Mouse (Mus musculus): ENCODE data around the gene 1700123O20Rik.

1700123O20Rik gene

GRCm38 (mm10) chr14:54686063-54686521 lies at the start of gene 1700123O20Rik:
Gene 1700123O20Rik (plus strand): TSS chr14:54686216.
- DNase-seq: peak; percentile 83

DNA sequence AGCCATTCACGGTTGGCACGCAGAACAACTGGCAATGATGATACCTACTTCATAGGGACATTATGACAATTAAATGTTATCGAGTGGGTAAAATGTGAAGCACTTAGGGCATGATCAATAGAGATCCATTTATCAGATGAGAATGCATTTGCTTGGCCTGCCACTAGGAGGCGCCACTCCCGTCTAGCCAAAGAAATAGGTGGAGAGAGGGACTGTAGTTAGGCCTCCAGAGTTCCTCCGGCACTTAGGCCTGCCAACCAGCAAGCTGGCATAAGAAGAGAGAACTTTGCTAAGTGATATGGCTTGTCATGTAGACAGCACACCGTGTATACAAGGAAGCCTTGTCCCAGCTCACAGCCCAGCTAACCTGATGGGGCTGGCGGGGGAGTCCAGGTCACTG lies 49.1 kb upstream of the 1700123O20Rik start:
- peak; percentile 83 for DNase-seq

DNA sequence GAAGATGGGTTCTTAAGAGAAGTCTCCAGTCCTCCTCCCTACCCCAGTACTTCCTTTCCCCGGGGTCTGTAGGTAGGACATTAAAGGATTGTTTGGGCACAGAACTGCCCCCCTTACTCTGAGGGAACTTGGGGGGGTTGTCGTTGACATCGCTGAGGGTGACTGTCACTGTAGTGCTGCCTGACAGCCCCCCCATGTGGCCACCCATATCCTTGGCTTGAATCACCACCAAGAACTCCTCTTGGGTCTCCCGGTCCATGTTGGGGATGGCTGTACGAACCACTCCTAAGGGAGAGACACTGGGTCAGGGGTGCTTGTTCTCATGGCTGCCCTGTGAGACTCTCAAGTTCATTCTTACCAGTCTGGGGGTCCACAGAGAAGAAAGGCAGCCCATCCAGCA lies 47.8 kb upstream of the 1700123O20Rik start:
- peak; percentile 51 for DNase-seq

DNA sequence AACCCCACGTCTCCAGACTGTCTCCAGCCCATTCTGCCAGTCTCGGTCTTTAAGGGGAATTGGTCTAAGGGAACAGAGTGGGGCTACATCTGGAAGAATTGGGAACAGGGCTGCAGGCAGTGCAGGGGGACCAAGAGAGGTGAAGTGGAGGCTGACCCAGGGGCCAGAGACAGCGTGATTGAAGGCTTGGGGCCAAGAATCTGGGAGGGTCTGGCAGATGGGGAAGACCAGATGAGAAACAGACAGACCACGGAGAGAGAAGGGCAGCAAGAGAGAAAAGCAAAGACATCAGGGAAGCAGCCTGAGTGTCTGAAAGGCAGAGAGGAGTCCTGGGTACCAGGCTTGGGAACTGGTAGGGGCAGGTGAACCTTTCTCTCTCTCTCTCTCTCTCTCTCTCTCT lies 45.9 kb upstream of the 1700123O20Rik start:
- DNase-seq: no peak

DNA sequence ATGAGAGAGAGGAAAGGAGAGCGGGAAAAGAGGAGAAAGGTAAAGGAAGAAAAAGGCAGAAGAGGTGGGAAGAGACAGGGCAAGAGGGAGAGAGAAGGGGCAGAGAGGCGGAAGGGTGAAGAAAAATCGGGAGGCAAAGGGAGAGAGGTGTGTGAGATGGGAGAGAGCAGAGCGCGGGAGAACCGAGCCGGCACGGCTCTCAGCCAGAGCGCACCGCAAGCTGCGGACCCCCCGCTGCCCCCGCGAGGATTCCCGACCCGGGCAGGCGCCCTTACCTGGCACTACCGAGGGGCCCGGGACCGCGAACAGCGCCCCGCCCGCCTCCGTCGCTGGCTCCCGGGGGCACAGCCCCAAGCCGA lies 45.1 kb upstream of the 1700123O20Rik start, which contains the start of gene Gm17606:
TSS of gene Gm17606 (plus strand) at position 7 of the 359 bp plus-strand sequence.
- DNase-seq: no peak

GRCm38 (mm10) chr14:54641305-54641969 lies 44.6 kb upstream of the 1700123O20Rik start, which contains the start of gene Cdh24:
Gene Cdh24 (minus strand): TSS chr14:54641364.
- peak; percentile 96 for DNase-seq

DNA sequence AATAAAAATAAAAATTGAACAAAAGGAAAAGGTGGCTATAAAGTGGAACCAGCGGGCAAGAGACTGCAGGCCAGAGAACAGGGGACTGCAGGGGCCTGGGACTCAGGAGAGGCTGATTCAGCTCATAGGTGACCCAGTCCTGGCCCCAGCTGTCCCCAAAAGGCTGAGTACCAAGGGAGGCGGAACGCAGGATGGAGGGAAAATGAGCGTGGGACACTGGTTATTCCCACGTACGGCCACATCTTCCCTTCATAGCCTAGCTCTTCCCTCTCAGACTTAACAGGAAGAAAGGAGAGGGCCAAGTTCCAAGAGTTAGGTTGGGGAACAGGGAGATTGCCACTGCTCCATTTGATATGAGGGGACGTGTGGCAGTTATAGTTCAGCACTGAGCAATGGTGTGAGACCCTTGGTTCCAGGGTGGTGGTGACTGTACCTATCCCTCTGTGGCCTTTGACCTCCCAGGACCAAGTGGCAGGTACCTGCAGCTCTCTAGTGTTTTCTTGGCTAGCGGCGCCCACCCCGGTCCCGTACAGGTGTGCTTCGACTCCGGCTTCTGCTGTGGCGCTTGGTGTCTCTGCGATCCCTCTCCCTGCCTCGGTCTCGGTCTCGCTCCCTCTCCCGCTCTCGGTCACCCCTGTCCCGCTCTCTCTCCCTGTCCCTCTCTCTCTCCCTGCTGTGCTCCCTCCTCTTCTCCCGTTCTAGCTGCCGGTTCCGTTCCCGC lies 43.6 kb upstream of the 1700123O20Rik start:
- DNase-seq: no peak

- no peak for DNase-seq
These were observed 43.0 kb upstream of the 1700123O20Rik start for GRCm38 (mm10) chr14:54643011-54643410.

DNA sequence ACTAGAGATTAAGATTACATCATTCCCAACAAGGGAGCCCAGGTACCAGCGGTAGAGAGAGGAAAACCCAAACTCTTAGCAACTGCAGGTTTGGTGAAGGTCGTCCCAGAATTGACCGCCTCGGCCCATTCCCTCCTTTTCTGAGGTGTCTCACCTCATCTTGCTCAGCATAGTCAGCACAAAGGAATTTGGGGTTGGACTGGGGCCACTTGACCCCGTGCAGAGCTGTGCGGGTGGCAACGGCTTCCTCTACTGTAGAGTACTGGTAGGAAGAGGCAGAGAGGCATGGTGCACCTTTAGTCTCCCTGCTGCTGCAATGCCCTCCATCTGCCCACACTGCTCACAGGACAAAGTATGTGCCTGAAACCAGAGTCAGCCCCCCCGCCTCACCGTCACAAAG lies 41.7 kb upstream of the 1700123O20Rik start:
- DNase-seq: no peak

DNA sequence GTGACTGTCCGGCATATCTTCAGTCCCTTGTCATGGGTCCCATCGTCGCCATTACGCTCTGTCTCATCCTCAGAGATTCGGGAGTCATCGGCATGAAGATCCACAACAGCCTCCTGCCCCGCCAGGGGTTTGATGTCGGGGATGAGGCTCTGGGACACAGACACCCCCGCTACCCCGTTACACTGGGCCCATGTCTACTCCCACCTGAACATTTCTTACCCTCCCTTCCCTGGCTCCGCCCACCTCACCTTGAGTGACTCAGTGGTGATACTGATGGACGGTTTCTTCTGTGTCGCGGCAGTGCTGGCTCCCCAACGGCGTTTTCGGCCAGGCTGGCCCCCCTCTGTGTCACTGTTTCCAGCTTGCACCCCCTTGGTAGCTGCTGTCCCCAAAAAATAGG lies 39.6 kb upstream of the 1700123O20Rik start:
- DNase-seq: no peak

GRCm38 (mm10) chr14:54646898-54647636 lies 38.9 kb upstream of the 1700123O20Rik start:
- DNase-seq: no peak

GRCm38 (mm10) chr14:54647900-54648299 lies 38.1 kb upstream of the 1700123O20Rik start:
- no peak for DNase-seq

- DNase-seq: peak; percentile 93
These were observed 35.2 kb upstream of the 1700123O20Rik start for GRCm38 (mm10) chr14:54650621-54651454.

DNA sequence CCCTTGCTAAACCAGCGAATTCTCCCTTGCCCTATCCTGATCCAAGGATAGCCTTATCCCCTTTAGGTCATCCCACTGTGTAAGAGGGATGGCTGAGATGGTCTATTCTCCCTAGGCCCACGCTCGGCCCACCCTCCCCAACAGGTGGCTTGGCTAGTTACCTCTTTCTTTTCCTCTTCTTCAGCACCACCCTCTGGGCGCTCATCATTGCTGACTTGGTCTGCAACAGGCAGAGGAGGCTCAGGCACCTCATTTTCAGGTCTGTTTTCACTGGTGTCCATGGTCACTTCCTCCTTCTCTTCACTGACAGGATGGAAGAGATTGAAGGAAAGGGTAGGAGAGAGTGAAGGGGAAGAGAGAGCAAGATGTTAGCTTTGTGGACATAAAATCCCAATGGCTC lies 34.5 kb upstream of the 1700123O20Rik start:
- no peak for DNase-seq

DNA sequence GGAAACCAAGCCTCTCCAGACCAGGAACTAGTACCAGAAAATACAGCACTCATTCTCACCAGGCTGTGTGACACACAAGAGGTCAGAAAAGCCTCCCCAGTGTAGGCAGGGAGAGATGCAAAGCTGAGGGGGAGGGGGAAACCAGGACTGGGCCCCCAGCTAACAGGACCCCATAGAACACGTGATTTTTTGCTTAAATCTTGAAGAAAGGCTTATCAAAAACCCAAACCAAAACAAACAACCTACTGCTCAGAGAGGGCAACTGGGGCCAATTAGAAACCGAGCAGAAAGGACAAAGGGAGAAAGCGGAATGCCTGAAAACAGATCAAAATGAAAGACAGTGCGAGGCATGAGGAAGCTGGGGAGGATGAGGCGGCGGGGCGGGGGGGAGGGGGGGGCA lies 33.2 kb upstream of the 1700123O20Rik start:
- peak; percentile 25 for DNase-seq

GRCm38 (mm10) chr14:54653496-54653895 lies 32.5 kb upstream of the 1700123O20Rik start:
- peak; percentile 86 for DNase-seq

DNA sequence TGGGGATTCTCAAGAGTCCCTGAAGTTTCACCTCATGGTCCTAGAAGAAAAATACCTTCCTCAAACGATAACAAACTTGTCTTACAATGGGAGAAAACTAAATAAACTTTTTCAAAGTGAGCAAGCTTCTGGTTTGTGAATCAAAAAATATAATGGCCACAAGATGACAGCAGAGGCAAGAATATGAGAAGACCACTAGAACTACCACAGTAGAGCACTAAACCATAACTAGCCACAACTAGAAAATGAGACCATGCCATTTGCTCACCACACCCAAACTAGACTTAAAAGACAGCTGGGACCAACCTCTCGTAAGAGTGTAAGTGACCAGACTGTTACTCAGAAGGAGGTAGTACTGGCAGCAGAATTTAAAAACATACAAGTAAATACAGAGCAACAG lies 26.0 kb upstream of the 1700123O20Rik start:
- DNase-seq: no peak

- no peak for DNase-seq
These were observed 21.4 kb upstream of the 1700123O20Rik start for GRCm38 (mm10) chr14:54664477-54665222.

- DNase-seq: peak; percentile 79
These were observed 16.6 kb upstream of the 1700123O20Rik start for GRCm38 (mm10) chr14:54669381-54669780.

DNA sequence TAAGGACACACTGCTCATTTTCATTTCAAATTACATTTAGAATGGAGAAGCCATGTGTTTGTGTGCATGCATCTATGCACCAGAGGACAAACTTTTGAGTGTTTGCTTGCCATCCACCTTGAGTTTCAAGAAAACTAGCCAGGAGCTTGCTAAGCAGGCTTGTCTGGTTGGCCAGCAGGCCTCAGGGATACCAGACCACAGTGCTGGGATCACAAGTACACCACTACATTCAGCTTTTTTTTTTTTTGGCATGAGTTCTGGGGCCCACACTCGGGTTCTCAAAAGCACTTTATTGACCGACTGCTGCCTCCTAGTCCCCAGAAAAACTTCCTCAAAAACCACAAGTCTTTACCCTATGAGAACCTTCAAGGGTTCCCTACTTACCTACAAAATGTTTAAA lies 11.7 kb upstream of the 1700123O20Rik start:
- DNase-seq: no peak

DNA sequence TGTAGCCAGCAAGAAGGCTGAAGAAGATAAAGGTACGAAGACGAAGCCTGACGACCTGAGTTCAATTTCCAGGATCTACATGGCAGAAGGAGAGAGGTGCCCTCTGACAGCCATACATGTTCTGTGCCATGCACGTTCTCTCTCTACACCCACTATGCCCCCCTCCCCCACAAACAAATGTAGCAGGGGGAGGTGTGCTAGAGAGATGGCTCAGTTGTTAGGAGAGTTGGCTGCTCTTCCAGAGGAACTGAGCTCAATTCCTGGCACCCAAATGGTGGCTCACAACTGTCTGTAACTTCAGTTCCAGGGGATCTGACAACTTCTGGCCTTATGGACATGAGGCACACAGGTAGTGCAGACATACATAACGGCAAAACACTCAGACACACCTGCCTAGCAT lies 9.7 kb upstream of the 1700123O20Rik start:
- DNase-seq: no peak

Measured in thymus, postnatal 4 days (tissue).